Mouse (Mus musculus) cerebellum, adult 2 months (tissue): ENCODE measurements around the gene Usp7.

Experiments used
- CTCF ChIP-seq: fragments of 200-500 bp; IDR thresholded peaks from 2 replicates; pipeline ENCODE4 v1.5.1; 2011; ENCODE audit warnings: low read depth, mild to moderate bottlenecking, control low read depth, low read length, moderate library complexity, borderline replicate concordance; ENCODE audit not compliant: insufficient read depth
- POLR2A ChIP-seq: fragments of 200-500 bp; IDR thresholded peaks from 2 replicates; pipeline ENCODE4 v1.6.1; 2011; ENCODE audit warnings: low read length, control low read depth, borderline replicate concordance; ENCODE audit not compliant: insufficient read depth

GRCm38 (mm10) chr16:8761894-8762293 is 30.2 kb downstream of the Usp7 start:
- TF ChIP-seq CTCF (no peak), POLR2A (no peak)
